Mouse (Mus musculus): ENCODE results near the gene Gm6763.
"Not testable (repeated sequence)": the region's sequence is repeated elsewhere in the genome, so short reads cannot be mapped to it uniquely, and the experiment has no call there.

Gene Gm6763

GRCm38 (mm10) chr10:104151197-104151596 lies at the start of gene Gm6763:
Gm6763 (plus strand) TSS chr10:104151497.
- DNase-seq (ENCODE audit: low spot score), result not testable (repeated sequence)

DNA sequence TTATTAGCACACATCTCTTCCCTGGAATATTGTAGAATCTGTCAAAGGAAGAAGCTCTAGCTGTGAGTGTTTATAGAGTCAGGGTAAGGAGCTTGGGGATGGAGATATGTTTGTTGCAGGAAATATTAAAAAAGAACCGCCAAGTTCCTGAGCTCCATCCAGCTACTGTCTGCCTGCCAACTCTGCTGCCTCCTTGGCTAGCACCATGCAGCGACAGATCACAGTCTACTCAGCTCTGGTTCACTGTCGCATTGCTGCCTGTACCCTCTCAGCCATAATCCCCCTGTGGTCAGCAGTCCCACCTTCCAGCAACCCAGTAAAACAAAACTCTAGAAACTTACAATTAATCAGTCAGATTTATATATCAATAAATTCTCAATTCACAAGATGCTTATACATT lies 41.3 kb upstream of the Gm6763 start:
- no peak for DNase-seq (ENCODE audit: low spot score)

DNA sequence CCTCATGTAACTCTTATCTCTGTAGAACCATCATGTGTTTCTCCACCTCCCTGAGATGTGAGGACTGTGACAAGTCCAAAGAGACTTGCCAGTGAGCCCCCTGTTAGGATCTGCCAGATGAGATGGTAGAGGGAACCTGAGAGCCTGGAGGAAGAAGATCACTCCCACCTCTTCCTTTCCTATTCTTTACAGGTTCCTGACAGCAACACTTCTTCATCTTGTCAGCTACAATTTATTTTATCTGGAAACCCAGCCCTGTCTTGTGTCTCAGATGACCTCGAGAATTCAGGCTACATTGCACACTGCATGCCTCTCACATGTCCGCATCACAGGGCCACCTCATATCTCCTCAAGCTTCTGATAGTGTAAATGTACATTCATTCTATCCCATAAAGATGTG lies 33.0 kb upstream of the Gm6763 start:
- no peak for DNase-seq (ENCODE audit: low spot score)

DNA sequence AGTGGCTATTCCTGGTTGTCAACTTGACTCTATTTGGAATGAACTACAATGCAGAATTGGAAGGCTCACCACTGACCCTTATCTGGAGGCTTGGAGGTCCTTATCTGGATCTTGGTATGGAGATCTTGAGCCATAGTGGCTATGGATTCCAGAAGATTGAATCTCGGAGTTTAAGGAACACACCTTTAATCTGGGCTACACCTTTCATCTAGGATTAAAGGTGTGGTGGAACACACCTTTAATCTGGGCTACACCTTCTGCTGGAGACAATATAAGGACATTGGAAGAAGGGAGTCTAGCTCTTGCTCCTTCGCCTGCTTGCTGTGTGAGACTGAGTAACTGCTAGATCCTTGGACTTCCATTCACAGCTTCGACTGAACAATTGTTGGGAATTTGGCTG lies 8.6 kb upstream of the Gm6763 start, which contains the start of gene Gm21293:
Gene Gm21293 (plus strand): TSS at position 301 of the 400 bp plus-strand sequence.
- not testable (repeated sequence) for DNase-seq (ENCODE audit: low spot score)

DNA sequence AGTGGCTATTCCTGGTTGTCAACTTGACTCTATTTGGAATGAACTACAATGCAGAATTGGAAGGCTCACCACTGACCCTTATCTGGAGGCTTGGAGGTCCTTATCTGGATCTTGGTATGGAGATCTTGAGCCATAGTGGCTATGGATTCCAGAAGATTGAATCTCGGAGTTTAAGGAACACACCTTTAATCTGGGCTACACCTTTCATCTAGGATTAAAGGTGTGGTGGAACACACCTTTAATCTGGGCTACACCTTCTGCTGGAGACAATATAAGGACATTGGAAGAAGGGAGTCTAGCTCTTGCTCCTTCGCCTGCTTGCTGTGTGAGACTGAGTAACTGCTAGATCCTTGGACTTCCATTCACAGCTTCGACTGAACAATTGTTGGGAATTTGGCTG lies 8.4 kb downstream of the Gm6763 start, which contains the start of gene Gm8764:
Gene Gm8764 (plus strand): TSS at position 301 of the 400 bp plus-strand sequence.
- not testable (repeated sequence) for DNase-seq (ENCODE audit: low spot score)

- DNase-seq (ENCODE audit: low spot score), result not testable (repeated sequence)
Observed at GRCm38 (mm10) chr10:104168215-104168614, 16.9 kb downstream of the Gm6763 start, which contains the start of gene Gm21304. Gm21304 (plus strand) TSS chr10:104168515.

DNA sequence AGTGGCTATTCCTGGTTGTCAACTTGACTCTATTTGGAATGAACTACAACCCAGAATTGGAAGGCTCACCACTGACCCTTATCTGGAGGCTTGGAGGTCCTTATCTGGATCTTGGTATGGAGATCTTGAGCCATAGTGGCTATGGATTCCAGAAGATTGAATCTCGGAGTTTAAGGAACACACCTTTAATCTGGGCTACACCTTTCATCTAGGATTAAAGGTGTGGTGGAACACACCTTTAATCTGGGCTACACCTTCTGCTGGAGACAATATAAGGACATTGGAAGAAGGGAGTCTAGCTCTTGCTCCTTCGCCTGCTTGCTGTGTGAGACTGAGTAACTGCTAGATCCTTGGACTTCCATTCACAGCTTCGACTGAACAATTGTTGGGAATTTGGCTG lies 25.4 kb downstream of the Gm6763 start, which contains the start of gene Gm21312:
Gene Gm21312 (plus strand): TSS at position 301 of the 400 bp plus-strand sequence.
- DNase-seq (ENCODE audit: low spot score), result not testable (repeated sequence)

GRCm38 (mm10) chr10:104185233-104185632 lies 33.9 kb downstream of the Gm6763 start, which contains the start of gene Gm20765:
Gm20765 (plus strand) TSS chr10:104185533.
- DNase-seq (ENCODE audit: low spot score), result not testable (repeated sequence)

DNA sequence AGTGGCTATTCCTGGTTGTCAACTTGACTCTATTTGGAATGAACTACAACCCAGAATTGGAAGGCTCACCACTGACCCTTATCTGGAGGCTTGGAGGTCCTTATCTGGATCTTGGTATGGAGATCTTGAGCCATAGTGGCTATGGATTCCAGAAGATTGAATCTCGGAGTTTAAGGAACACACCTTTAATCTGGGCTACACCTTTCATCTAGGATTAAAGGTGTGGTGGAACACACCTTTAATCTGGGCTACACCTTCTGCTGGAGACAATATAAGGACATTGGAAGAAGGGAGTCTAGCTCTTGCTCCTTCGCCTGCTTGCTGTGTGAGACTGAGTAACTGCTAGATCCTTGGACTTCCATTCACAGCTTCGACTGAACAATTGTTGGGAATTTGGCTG lies 42.4 kb downstream of the Gm6763 start, which contains the start of gene Gm4340:
Gene Gm4340 (plus strand): TSS at position 301 of the 400 bp plus-strand sequence.
- not testable (repeated sequence) for DNase-seq (ENCODE audit: low spot score)
